19 mouse cellular contexts compared by ENCODE assay signal in genomic region chr3:52000871-52001517, GRCm38 (mm10).
DNase-seq lines count a peak whose midpoint lies in the region; ATAC-seq and TF ChIP-seq lines count a peak whose summit lies in the region.
"Had no signal": no experiment of that assay in that cellular context is flagged by ENCODE, and none has a peak within 500 bp of the region (broad histone marks: within the 10 kb centered on the region; RNA-seq: fewer than 3 reads in every experiment).

No protein-coding gene starts in this region.

- H3K9me3 ChIP-seq in forebrain, embryonic 15.5 days: no peaks in the 10 kb centered on the region
- H3K9me3 ChIP-seq in forebrain, embryonic 12.5 days: no peaks in the 10 kb centered on the region
- H3K9me3 ChIP-seq in CH12.LX (replicated peaks; ENCODE audit: low read length): peaks cover 5% of the 10 kb centered on the region
- H3K9me3 ChIP-seq: embryonic facial prominence, embryonic 15.5 days; G1E; heart, embryonic 15.5 days; limb, embryonic 13.5 days; midbrain, embryonic 15.5 days had no signal

- no peaks in the 10 kb centered on the region for H3K36me3 ChIP-seq in forebrain, embryonic 15.5 days
- no peaks in the 10 kb centered on the region for H3K36me3 ChIP-seq in forebrain, embryonic 12.5 days (replicated peaks)
- H3K36me3 ChIP-seq in CH12.LX (replicated peaks in 1 of 2; ENCODE audit: control insufficient read depth in 1 of 2, insufficient read depth in 1 of 2, low read length in 1 of 2): no peaks in the 10 kb centered on the region
- H3K36me3 ChIP-seq: embryonic facial prominence, embryonic 15.5 days; G1E; heart, embryonic 15.5 days; limb, embryonic 13.5 days; midbrain, embryonic 15.5 days had no signal

- H3K27ac ChIP-seq in forebrain, embryonic 15.5 days (replicated peaks): peak overlapping the region; percentile 35; the same call in 1 of the 2 replicates
- H3K27ac ChIP-seq in forebrain, embryonic 12.5 days: no peak overlapping the region
- H3K27ac ChIP-seq in CH12.LX (ENCODE audit: insufficient read depth, low read depth): no peak overlapping the region
- H3K27ac ChIP-seq: embryonic facial prominence, embryonic 15.5 days; heart, embryonic 15.5 days; limb, embryonic 13.5 days; liver, embryonic 14.5 days; midbrain, embryonic 15.5 days had no signal

- H3K4me1 ChIP-seq in forebrain, embryonic 15.5 days: peaks cover 24% of the 10 kb centered on the region
- peaks cover 20% of the 10 kb centered on the region for H3K4me1 ChIP-seq in forebrain, embryonic 12.5 days
- H3K4me1 ChIP-seq in CH12.LX (ENCODE audit: control insufficient read depth in 1 of 2, insufficient read depth in 2 of 2): peaks cover 4 to 24% of the 10 kb centered on the region in 2 experiments; a peak in 3 of 4 replicates
- H3K4me1 ChIP-seq: embryonic facial prominence, embryonic 15.5 days; limb, embryonic 13.5 days had no signal

- no peaks in the 10 kb centered on the region for H3K27me3 ChIP-seq in forebrain, embryonic 15.5 days
- no peaks in the 10 kb centered on the region for H3K27me3 ChIP-seq in forebrain, embryonic 12.5 days
- no peaks in the 10 kb centered on the region for H3K27me3 ChIP-seq in CH12.LX (replicated peaks)
- H3K27me3 ChIP-seq: embryonic facial prominence, embryonic 15.5 days; heart, embryonic 15.5 days; midbrain, embryonic 15.5 days had no signal

- TF ChIP-seq EP300 in CH12.LX (IDR thresholded peaks at IDR 0.05; ENCODE audit: low read length): no peak

- H3K4me3 ChIP-seq in forebrain, embryonic 15.5 days: no peak overlapping the region
- no peak overlapping the region for H3K4me3 ChIP-seq in forebrain, embryonic 12.5 days (replicated peaks)
- no peak overlapping the region for H3K4me3 ChIP-seq in CH12.LX (replicated peaks in 1 of 3; ENCODE audit: low read depth in 2 of 3, low read length in 2 of 3, poor library complexity in 1 of 3)
- H3K4me3 ChIP-seq: embryonic facial prominence, embryonic 15.5 days; heart, embryonic 15.5 days; limb, embryonic 13.5 days; midbrain, embryonic 15.5 days had no signal

- TF ChIP-seq CTCF in CH12.LX (conservative IDR thresholded peaks at IDR 0.05 in 1 of 2, IDR thresholded peaks at IDR 0.05 in 1 of 2; ENCODE audit: low read depth in 2 of 2, low read length in 2 of 2): no peak

- TF ChIP-seq POLR2A in CH12.LX (IDR thresholded peaks at IDR 0.05; ENCODE audit: low read depth, low read length): no peak

- in situ Hi-C loops in CH12.LX (cut with MboI; ENCODE audit: low pct_ligation_motif_present, low pct_unique_long_range_greater_than_20kb, low sequenced_read_pairs): loop anchor here (25.0 kb wide), 1 partner anchor 289 kb away; no protein-coding TSS in a partner anchor

- no peaks in the 10 kb centered on the region for H3K79me2 ChIP-seq in CH12.LX (replicated peaks; ENCODE audit: control insufficient read depth, extremely low read depth, insufficient read depth, poor library complexity, severe bottlenecking)

- TF ChIP-seq RAD21 in CH12.LX (IDR thresholded peaks at IDR 0.05; ENCODE audit: low read depth, low read length): no peak

- 80% methylated on average over 10 of the region's 10 CpGs for WGBS in forebrain, embryonic 15.5 days
- 89% methylated on average over 10 of the region's 10 CpGs for WGBS in forebrain, embryonic 12.5 days

- no peak overlapping the region for H3K9ac ChIP-seq in forebrain, embryonic 15.5 days (replicated peaks)
- no peak overlapping the region for H3K9ac ChIP-seq in forebrain, embryonic 12.5 days
- H3K9ac ChIP-seq in CH12.LX (ENCODE audit: insufficient read depth, low read depth): no peak overlapping the region
- H3K9ac ChIP-seq: embryonic facial prominence, embryonic 15.5 days; heart, embryonic 15.5 days; limb, embryonic 13.5 days; liver, embryonic 14.5 days; midbrain, embryonic 15.5 days had no signal

- ATAC-seq in forebrain, embryonic 15.5 days (replicated peaks): no peak
- no peak for ATAC-seq in forebrain, embryonic 12.5 days (ENCODE audit: low FRiP score)
- ATAC-seq in frontal cortex, adult (ENCODE audit: low TSS enrichment): no peak
- ATAC-seq: midbrain, embryonic 15.5 days had no signal

- no peak overlapping the region for H3K4me2 ChIP-seq in forebrain, embryonic 15.5 days (replicated peaks)
- no peak overlapping the region for H3K4me2 ChIP-seq in forebrain, embryonic 12.5 days
- no peak overlapping the region for H3K4me2 ChIP-seq in CH12.LX (ENCODE audit: insufficient read depth, low read depth, poor library complexity, severe bottlenecking)
- H3K4me2 ChIP-seq: embryonic facial prominence, embryonic 15.5 days; heart, embryonic 15.5 days; limb, embryonic 13.5 days; midbrain, embryonic 15.5 days had no signal

- dilution Hi-C loops in CH12.LX (cut with MboI; ENCODE audit: extremely low pct_ligation_motif_present, extremely low pct_unique_long_range_greater_than_20kb, low sequenced_read_pairs): no loop called here

- peak; percentile 32 for DNase-seq in lung, postnatal 14 days
- no peak for DNase-seq in lung, adult 18-20 months
- no peak for DNase-seq in CH12.LX (ENCODE audit: extremely low read depth)
- DNase-seq in induced T-regulatory cell, adult 2 months (ENCODE audit: low read depth): peak; percentile 32
- no peak for DNase-seq in right cerebral cortex, postnatal 14 days
- DNase-seq: gastrocnemius, postnatal 10 days; kidney, adult 2 months; kidney, postnatal 10 days; retina, postnatal 1 day; thymus, postnatal 25 days had no signal

TF ChIP-seq in CH12.LX, 34 proteins besides CTCF, POLR2A, EP300 and RAD21:
- TF ChIP-seq ZNF384 (IDR thresholded peaks at IDR 0.05; ENCODE audit: low read depth, low read length) (peak; percentile 73), RCOR1 (conservative IDR thresholded peaks at IDR 0.05; ENCODE audit: low read depth, low read length) (no peak)
TF ChIP-seq in CH12.LX: peak in this region for 1.

Comparison
In these comparisons a context has a peak if more than half of its experiments do, and no peak if none do; other contexts are left out.
1. DNase-seq: peak in lung, postnatal 14 days (single experiment) and induced T-regulatory cell, adult 2 months (single experiment); none in lung, adult 18-20 months (0 of 2), CH12.LX (single experiment) and right cerebral cortex, postnatal 14 days (single experiment).